Mouse (Mus musculus) midbrain, embryonic 16.5 days (tissue): ENCODE results near the gene Lin52. TPM values are rescaled to one million over a fixed set of nuclear protein-coding genes. Genes with fewer than 3 reads are reported as not detected.
A peak's percentile ranks its signal among the peaks of the same experiment; 100 is the strongest.

Experiments used
- ATAC-seq: fragments of 200-750 bp; cut with Nextera tagmentation; 2 replicates; pipeline ENCODE4 v1.8.0; 2017; ENCODE audit warnings: moderate TSS enrichment
- H3K27ac ChIP-seq: fragments of 300-500 bp; sonication (generic); 2 replicates; pipeline ENCODE4 v1.5.1; 2014; ENCODE audit warnings: mild to moderate bottlenecking, low read length, mixed read lengths
- H3K27me3 ChIP-seq: fragments of 300-500 bp; sonication (generic); 2 replicates; pipeline ENCODE4 v1.6.1; 2014; ENCODE audit warnings: low read depth, low read length, mixed read lengths; ENCODE audit not compliant: control insufficient read depth, insufficient read depth
- H3K36me3 ChIP-seq: fragments of 300-500 bp; sonication (generic); 2 replicates; pipeline ENCODE4 v1.6.1; 2014; ENCODE audit warnings: mild to moderate bottlenecking, low read length, moderate library complexity, mixed read lengths; ENCODE audit not compliant: control insufficient read depth, insufficient read depth
- H3K4me1 ChIP-seq: fragments of 300-500 bp; sonication (generic); 2 replicates; pipeline ENCODE4 v1.6.1; 2014; ENCODE audit warnings: mild to moderate bottlenecking, low read length, mixed read lengths; ENCODE audit not compliant: control insufficient read depth, insufficient read depth
- H3K4me2 ChIP-seq: fragments of 300-500 bp; sonication (generic); 2 replicates; pipeline ENCODE4 v1.6.1; 2014; ENCODE audit warnings: mild to moderate bottlenecking, low read length, mixed read lengths
- H3K4me3 ChIP-seq: fragments of 300-500 bp; sonication (generic); 2 replicates; pipeline ENCODE4 v1.5.1; 2014; ENCODE audit warnings: low read depth, mild to moderate bottlenecking, low read length, moderate library complexity, mixed read lengths
- H3K9ac ChIP-seq: fragments of 300-500 bp; sonication (generic); 2 replicates; pipeline ENCODE4 v1.6.1; 2014; ENCODE audit warnings: low read depth, low read length, mixed read lengths
- H3K9me3 ChIP-seq: fragments of 300-500 bp; sonication (generic); replicated peaks from 2 replicates; pipeline ENCODE4 v1.6.1; 2014; ENCODE audit warnings: mild to moderate bottlenecking, low read length, mixed read lengths; ENCODE audit not compliant: control insufficient read depth, poor library complexity, severe bottlenecking
- WGBS: fragments of 180-500 bp; shearing (Covaris S2); extraction: QIAGEN DNeasy Blood & Tissue Kit; methylation state at CpG from one replicate; pipeline ENCODE4 v1.1.7; 2014; 5-methylcytosine and 5-hydroxymethylcytosine counted together
- polyA plus RNA-seq: library from polyadenylated mRNA; unstranded; fragments of >200 nt; fragmentation: Nextera tagmentation; extraction: Ambion mirVana; gene quantifications from 2 replicates; pipeline ENCODE4 v1.2.1, GENCODE M21; 2015

The Lin52 gene
- polyA plus RNA-seq, 1 experiment from 2014 or later = 36.1 TPM

- Histone ChIP-seq H3K27ac (peak overlapping the region; percentile 85), H3K9ac (peak overlapping the region; percentile 64), H3K9me3 (no peaks in the 10 kb centered on the region; the same call in 1 of the 2 replicates), H3K4me1 (peaks cover 8% of the 10 kb centered on the region), H3K36me3 (no peaks in the 10 kb centered on the region), H3K4me2 (peak overlapping the region; percentile 89), H3K4me3 (peak overlapping the region; percentile 53), H3K27me3 (no peaks in the 10 kb centered on the region)
- no peak; the same call in 1 of the 2 replicates for ATAC-seq
- 35% methylated on average over 18 of the region's 18 CpGs for WGBS
Observed at GRCm38 (mm10) chr12:84417605-84417922, 33.7 kb upstream of the Lin52 start.

GRCm38 (mm10) chr12:84423990-84424389 lies 27.2 kb upstream of the Lin52 start:
- Histone ChIP-seq H3K27ac (no peak overlapping the region), H3K4me2 (no peak overlapping the region), H3K36me3 (no peaks in the 10 kb centered on the region), H3K9me3 (no peaks in the 10 kb centered on the region), H3K9ac (no peak overlapping the region), H3K4me1 (no peaks in the 10 kb centered on the region), H3K27me3 (no peaks in the 10 kb centered on the region), H3K4me3 (no peak overlapping the region)
- WGBS = 63% methylated on average over 3 of the region's 3 CpGs
- no peak for ATAC-seq

GRCm38 (mm10) chr12:84429825-84430224 lies 21.4 kb upstream of the Lin52 start:
- Histone ChIP-seq H3K27ac (no peak overlapping the region), H3K36me3 (peaks cover 9% of the 10 kb centered on the region), H3K27me3 (no peaks in the 10 kb centered on the region), H3K4me2 (no peak overlapping the region), H3K9ac (no peak overlapping the region), H3K4me1 (no peaks in the 10 kb centered on the region), H3K9me3 (no peaks in the 10 kb centered on the region), H3K4me3 (no peak overlapping the region)
- WGBS = 93% methylated on average over 2 of the region's 2 CpGs
- ATAC-seq = no peak

GRCm38 (mm10) chr12:84438697-84439096 lies 12.5 kb upstream of the Lin52 start:
- Histone ChIP-seq H3K4me2 (no peak overlapping the region), H3K27ac (no peak overlapping the region), H3K9me3 (no peaks in the 10 kb centered on the region), H3K4me1 (no peaks in the 10 kb centered on the region), H3K4me3 (no peak overlapping the region), H3K36me3 (peaks cover 5% of the 10 kb centered on the region; the same call in 1 of the 2 replicates), H3K27me3 (no peaks in the 10 kb centered on the region), H3K9ac (no peak overlapping the region)
- 85% methylated on average over 2 of the region's 2 CpGs for WGBS
- no peak for ATAC-seq

- peaks cover 5% of the 10 kb centered on the region; the same call in 1 of the 2 replicates for H3K36me3 ChIP-seq
- H3K4me3 ChIP-seq = no peak overlapping the region
- no peaks in the 10 kb centered on the region for H3K4me1 ChIP-seq
- WGBS = 80% methylated on average over 4 of the region's 4 CpGs
- H3K27ac ChIP-seq = no peak overlapping the region
- ATAC-seq = no peak
- no peaks in the 10 kb centered on the region; the same call in 1 of the 2 replicates for H3K27me3 ChIP-seq
- no peaks in the 10 kb centered on the region for H3K9me3 ChIP-seq
- H3K9ac ChIP-seq = no peak overlapping the region
- H3K4me2 ChIP-seq = no peak overlapping the region
Observed at GRCm38 (mm10) chr12:84442526-84442925, 8.7 kb upstream of the Lin52 start.

GRCm38 (mm10) chr12:84447386-84447785 lies 3.8 kb upstream of the Lin52 start:
- ATAC-seq = no peak

GRCm38 (mm10) chr12:84448181-84448580 lies 3.0 kb upstream of the Lin52 start:
- H3K9me3 ChIP-seq = no peaks in the 10 kb centered on the region
- ATAC-seq = no peak
- H3K4me2 ChIP-seq = no peak overlapping the region
- no peaks in the 10 kb centered on the region for H3K36me3 ChIP-seq
- 89% methylated on average over 6 of the region's 6 CpGs for WGBS
- no peaks in the 10 kb centered on the region; the same call in 1 of the 2 replicates for H3K27me3 ChIP-seq
- H3K4me3 ChIP-seq = no peak overlapping the region
- no peak overlapping the region for H3K27ac ChIP-seq
- H3K9ac ChIP-seq = no peak overlapping the region
- peaks cover 19% of the 10 kb centered on the region for H3K4me1 ChIP-seq

More at GRCm38 (mm10) chr12:84447386-84447785, 3.8 kb upstream of the Lin52 start:
- no peak overlapping the region for H3K4me3 ChIP-seq
- no peaks in the 10 kb centered on the region; the same call in 1 of the 2 replicates for H3K27me3 ChIP-seq
- H3K4me2 ChIP-seq = no peak overlapping the region
- no peaks in the 10 kb centered on the region for H3K9me3 ChIP-seq
- 71% methylated on average over 1 of the region's 1 CpGs for WGBS
- no peak overlapping the region for H3K9ac ChIP-seq
- H3K4me1 ChIP-seq = peaks cover 16% of the 10 kb centered on the region
- no peaks in the 10 kb centered on the region for H3K36me3 ChIP-seq
- no peak overlapping the region for H3K27ac ChIP-seq

GRCm38 (mm10) chr12:84449887-84450286 lies 1.3 kb upstream of the Lin52 start:
- no peak for ATAC-seq
- Histone ChIP-seq H3K27ac (no peak overlapping the region; the same call in 1 of the 2 replicates), H3K9ac (no peak overlapping the region), H3K27me3 (no peaks in the 10 kb centered on the region; the same call in 1 of the 2 replicates), H3K4me3 (peak overlapping the region; percentile 56; the same call in 1 of the 2 replicates), H3K36me3 (no peaks in the 10 kb centered on the region), H3K4me1 (peaks cover 19% of the 10 kb centered on the region), H3K4me2 (peak overlapping the region; percentile 66), H3K9me3 (no peaks in the 10 kb centered on the region)
- WGBS = 46% methylated on average over 10 of the region's 10 CpGs

- WGBS = under 1% methylated on average over 6 of the region's 6 CpGs
- H3K27me3 ChIP-seq = no peaks in the 10 kb centered on the region; the same call in 1 of the 2 replicates
Observed at GRCm38 (mm10) chr12:84450351-84450717, 888 bp upstream of the Lin52 start.

More at GRCm38 (mm10) chr12:84450351-84450717, 888 bp upstream of the Lin52 start:
- Histone ChIP-seq H3K36me3 (no peaks in the 10 kb centered on the region), H3K4me3 (peak overlapping the region; percentile 56), H3K27ac (peak overlapping the region; percentile 78), H3K9me3 (no peaks in the 10 kb centered on the region), H3K4me1 (peaks cover 19% of the 10 kb centered on the region), H3K9ac (peak overlapping the region; percentile 72), H3K4me2 (peak overlapping the region; percentile 66)
- no peak; the same call in 1 of the 2 replicates for ATAC-seq
